Mouse (Mus musculus): ENCODE data around the gene Smpd3.

The Smpd3 gene

DNA sequence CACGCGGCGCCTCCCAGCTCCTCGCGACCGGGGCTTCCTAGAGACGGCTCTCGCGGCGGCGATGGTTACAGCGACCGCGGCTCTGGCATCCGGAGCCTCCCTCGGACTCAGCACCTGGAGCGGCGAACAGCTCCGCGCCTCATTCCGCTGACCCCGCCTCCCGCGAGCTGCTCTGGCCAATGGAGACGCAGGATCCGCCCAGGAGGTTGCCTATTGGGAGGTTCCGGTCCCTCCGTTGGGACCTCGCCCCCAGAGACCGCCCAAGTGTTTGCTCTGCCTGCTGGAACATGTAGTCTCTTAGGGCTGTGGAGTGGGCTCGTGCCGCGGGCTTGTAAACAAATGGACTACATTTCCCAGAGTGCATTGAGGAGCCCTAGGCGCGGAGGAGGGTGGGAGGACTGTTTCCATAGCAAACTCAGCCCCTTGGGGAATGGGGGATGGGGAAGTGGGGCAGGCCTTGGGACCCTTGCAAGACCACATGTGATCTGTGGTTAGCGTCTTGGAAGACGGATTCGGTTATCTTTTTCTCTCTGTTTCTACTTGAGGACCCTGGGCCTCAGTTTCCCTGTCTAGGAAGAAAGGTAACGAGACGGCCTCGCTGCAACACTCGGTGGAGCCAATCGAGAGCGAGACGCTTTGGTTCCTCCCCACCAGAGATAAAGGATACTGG is at the start of gene Smpd3:
Gene Smpd3 (minus strand): TSS at position 137 of the 670 bp plus-strand sequence.
- DNase-seq (ENCODE audit: low read depth, low spot score) = peak; percentile 99

DNA sequence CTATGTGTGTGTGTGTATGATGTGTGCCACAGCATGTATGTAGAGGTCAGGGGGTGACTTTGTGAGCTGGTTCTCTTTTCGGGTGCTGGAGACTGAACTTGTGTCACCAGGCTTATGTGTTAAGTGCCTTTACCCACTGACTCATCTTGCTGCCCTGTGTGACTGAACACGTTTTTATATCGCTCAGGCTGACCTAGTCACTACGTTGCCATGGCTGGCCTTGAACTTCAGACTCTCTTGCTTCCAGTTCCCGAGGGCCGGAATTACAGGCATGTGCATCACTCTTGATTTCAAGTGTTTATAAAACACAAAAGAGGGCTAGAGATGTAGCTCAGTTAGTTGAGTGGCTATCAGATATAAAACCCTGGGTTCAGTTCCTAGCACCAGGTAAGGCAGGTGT is 43.2 kb upstream of the Smpd3 start:
- DNase-seq (ENCODE audit: low read depth, low spot score) = no peak

DNA sequence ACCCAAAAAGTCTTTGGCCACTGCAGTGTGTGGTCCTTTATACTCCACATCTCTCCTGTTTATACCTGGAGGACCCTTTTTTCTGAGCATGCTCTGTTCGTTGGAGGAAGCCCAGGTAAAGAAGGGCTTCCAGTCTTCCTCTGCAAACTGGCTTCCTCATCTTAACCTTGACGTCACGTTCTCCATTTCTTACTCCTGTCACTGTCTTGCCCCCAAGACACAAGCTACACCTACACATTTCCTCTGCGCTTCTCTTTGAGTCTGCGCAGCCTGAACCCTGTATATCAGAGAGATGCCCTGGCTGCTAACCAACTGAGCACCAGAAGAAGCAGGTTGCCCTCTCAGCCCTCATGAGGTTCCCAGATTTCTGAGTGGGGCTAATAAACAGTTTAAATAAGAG is 41.6 kb upstream of the Smpd3 start:
- no peak for DNase-seq (ENCODE audit: low read depth, low spot score)

DNA sequence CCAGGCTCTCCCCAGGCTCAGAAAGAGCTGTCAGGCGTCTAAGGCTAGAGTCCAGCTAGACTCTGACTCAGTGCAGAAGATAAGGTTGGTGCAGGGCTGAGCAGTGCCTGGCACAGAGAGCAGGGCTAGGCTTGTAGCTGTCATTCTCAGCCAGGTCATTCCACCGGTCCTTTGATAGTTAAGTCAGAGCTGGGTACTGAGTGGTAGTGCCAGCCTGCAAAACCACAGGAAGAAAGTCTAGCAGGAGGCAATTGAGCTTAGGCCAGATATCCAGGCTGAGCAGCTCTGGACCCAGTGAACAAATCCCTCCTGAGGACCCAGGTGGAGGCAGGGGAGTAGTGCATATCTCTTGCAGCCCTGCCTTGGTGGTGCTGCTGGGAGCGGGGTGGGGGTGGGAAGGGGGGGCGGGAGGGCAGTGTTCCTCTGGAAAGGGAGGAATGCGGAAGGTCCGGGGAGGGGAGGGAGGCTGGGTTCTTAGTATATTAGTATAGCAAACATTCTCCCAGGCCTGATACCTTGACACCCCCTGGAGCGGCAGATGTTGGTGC is 40.8 kb upstream of the Smpd3 start:
- no peak for DNase-seq (ENCODE audit: low read depth, low spot score)

- no peak for DNase-seq (ENCODE audit: low read depth, low spot score)
These were observed 39.1 kb upstream of the Smpd3 start for GRCm38 (mm10) chr8:106376862-106377261.

- DNase-seq (ENCODE audit: low read depth, low spot score) = no peak
These were observed 38.2 kb upstream of the Smpd3 start for GRCm38 (mm10) chr8:106375957-106376356.

GRCm38 (mm10) chr8:106369069-106369468 is 31.3 kb upstream of the Smpd3 start:
- DNase-seq (ENCODE audit: low read depth, low spot score) = no peak

DNA sequence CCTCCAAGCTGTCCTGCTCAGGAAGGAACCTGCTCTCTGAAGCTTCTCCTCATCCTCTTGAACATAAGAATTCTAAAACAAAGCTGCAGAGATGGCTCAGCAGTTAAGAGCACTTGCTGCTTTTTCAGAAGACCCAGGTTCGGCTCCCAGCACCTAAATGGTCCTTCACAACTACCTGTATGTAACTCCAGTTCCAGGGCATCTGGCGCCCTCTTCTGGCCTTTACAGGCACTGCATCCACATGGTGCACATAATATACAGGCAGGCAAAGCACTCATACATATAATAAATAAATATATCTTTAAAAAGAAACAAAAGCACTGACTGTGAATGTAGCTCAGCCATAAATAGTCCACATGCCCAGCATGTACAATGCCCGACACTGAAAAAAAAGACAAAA is 30.7 kb upstream of the Smpd3 start:
- no peak for DNase-seq (ENCODE audit: low read depth, low spot score)

DNA sequence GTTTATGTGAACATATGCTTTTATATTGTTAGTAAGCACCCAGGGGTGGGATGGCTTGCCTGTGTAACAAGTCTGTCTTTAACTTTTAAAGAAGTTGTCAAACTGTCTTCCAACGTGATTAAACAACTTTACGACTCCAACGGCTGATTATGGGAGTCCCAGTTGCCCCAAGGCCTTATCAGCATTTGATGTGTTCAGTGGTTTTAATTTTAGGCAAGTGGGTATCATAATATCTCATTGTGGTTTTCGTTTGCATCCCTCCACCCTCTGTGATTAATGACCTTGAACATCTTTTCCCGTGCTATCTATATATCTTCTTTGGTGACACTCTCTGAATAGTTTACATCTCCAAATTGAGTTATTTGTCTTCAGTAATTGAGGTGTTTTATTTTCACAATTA is 27.0 kb upstream of the Smpd3 start:
- DNase-seq (ENCODE audit: low read depth, low spot score) = no peak

- DNase-seq (ENCODE audit: low read depth, low spot score) = no peak
These were observed 26.5 kb upstream of the Smpd3 start for GRCm38 (mm10) chr8:106364278-106364677.

GRCm38 (mm10) chr8:106363321-106363720 is 25.5 kb upstream of the Smpd3 start:
- no peak for DNase-seq (ENCODE audit: low read depth, low spot score)

DNA sequence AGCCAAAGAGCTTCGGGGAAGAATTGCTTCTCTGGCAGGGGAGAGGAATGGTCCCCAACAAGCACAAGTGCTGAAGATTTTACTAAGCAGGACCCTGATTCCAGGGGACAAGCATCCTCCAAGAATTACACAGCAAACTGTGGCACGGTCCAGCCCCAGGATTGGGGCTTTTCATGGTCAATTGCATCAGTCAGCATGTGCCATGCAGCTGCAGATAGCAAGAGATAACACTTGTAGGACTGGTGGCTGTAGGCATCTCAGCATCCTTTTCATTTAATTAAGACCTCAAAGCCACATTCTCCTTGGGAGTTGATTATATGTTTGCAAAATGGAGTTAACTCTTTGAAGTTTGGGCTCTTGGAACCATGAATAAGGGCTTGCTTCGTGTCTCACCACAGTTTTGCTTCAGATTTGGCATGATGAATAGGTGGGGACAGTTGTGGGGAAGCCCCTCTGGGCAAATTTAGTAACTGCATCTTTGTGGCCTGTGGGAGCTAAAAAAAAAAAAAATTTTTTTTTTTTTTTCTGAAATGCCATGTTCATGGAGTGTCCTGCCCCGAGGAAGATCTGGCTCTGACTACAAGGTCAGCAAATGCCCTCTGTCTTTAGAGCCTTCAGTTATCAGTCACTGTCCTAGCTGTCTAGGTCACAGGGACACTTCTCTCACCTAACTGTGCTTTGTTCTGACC is 22.0 kb upstream of the Smpd3 start:
- no peak for DNase-seq (ENCODE audit: low read depth, low spot score)

GRCm38 (mm10) chr8:106351135-106351534 is 13.3 kb upstream of the Smpd3 start:
- DNase-seq (ENCODE audit: low read depth, low spot score) = no peak

- DNase-seq (ENCODE audit: low read depth, low spot score) = no peak
These were observed 11.6 kb upstream of the Smpd3 start for GRCm38 (mm10) chr8:106349398-106349797.

GRCm38 (mm10) chr8:106346123-106346522 is 8.3 kb upstream of the Smpd3 start:
- no peak for DNase-seq (ENCODE audit: low read depth, low spot score)

DNA sequence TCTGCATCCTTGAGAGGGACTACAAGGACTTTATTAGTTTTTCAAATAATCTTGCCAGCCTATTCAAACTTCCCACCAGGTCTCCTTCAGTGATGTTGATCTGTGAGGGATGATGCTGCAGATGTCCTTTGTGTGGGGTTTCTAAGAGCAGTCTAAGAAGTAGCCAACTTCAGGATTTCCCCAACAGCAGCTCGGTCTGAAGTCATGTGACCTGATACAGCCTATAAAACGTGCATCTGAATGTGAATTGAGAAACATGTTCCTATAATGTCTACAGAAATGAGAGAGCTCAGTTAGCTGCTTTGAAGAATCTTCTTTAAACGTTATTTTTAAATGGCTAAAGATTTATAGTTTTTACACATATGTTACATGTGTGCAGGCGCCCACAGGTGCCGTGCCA is 5.7 kb upstream of the Smpd3 start:
- DNase-seq (ENCODE audit: low read depth, low spot score) = no peak

DNA sequence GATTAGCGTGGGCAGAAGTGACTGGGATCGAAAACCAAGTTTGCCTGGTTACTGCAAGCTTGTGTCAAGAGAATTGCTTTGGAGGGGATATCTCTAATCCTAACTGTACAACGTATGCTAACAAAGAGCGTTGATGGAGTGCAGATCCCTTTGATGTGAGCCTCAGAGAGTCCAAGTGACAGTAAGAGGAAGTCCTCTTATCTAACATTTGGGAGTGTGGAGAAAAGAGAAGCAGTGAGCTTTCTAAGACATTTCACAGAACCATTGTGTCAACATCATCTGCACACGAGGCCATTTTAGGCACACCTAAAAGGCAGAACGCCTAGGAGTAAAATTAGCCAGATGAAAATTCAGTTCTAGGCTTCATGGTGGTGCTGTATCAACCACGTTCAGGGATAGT is 5.0 kb upstream of the Smpd3 start:
- no peak for DNase-seq (ENCODE audit: low read depth, low spot score)

- DNase-seq (ENCODE audit: low read depth, low spot score) = no peak
These were observed 987 bp upstream of the Smpd3 start for GRCm38 (mm10) chr8:106338741-106339209.

- DNase-seq (ENCODE audit: low read depth, low spot score) = no peak
These were observed 1.2 kb downstream of the Smpd3 start for GRCm38 (mm10) chr8:106336561-106336960.

GRCm38 (mm10) chr8:106336031-106336430 is 1.8 kb downstream of the Smpd3 start:
- DNase-seq (ENCODE audit: low read depth, low spot score) = no peak

GRCm38 (mm10) chr8:106335196-106335595 is 2.6 kb downstream of the Smpd3 start:
- DNase-seq (ENCODE audit: low read depth, low spot score) = no peak

DNA sequence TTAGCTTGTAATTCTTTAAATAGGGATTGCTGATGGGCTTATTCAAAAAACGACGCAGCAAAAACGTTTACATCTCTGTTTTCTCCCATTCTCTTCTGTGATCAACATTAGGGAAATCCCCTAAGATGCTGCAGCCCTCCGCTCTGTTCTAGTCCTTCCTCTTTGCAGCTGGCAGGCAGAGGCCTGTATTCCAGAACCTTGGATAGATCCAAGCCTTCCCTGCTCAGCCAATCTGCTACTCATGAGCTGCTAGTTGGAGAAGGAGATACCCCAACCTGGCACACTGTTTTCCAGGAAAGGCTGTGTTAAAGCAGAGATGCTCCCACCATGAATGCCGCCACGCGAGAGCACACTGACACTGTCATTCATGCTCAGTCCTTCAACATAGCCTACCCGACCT is 4.4 kb downstream of the Smpd3 start:
- DNase-seq (ENCODE audit: low read depth, low spot score) = no peak

- no peak for DNase-seq (ENCODE audit: low read depth, low spot score)
These were observed 5.3 kb downstream of the Smpd3 start for GRCm38 (mm10) chr8:106332498-106332897.

Data from forelimb bud, embryonic 11.5 days (tissue).